Mouse (Mus musculus) kidney, postnatal 0 days (tissue): ENCODE results near the gene Klhl24. TPM values are rescaled to one million over a fixed set of nuclear protein-coding genes. Genes with fewer than 3 reads are reported as not detected.
A peak's percentile ranks its signal among the peaks of the same experiment; 100 is the strongest.
"Not testable (repeated sequence)": the region's sequence is repeated elsewhere in the genome, so short reads cannot be mapped to it uniquely, and the experiment has no call there.

ENCODE experiments used
- ATAC-seq: fragments of 200-750 bp; cut with Nextera tagmentation; replicated peaks from 2 replicates; pipeline ENCODE4 v1.8.0; 2017; ENCODE audit warnings: low read depth, moderate number of reproducible peaks, moderate TSS enrichment, moderate library complexity; ENCODE audit not compliant: low FRiP score
- DNase-seq: peaks from one replicate; pipeline ENCODE4 v3.0.0-alpha.2; 2016; ENCODE audit warnings: low spot score
- H3K27ac ChIP-seq: fragments of 300-500 bp; sonication (generic); 2 replicates; pipeline ENCODE4 v1.5.1; 2014; ENCODE audit warnings: mild to moderate bottlenecking
- H3K27me3 ChIP-seq: fragments of 300-500 bp; sonication (generic); 2 replicates; pipeline ENCODE4 v1.6.1; 2014; ENCODE audit warnings: low read length, mixed read lengths; ENCODE audit not compliant: insufficient read depth
- H3K36me3 ChIP-seq: fragments of 300-500 bp; sonication (generic); 2 replicates; pipeline ENCODE4 v1.6.1; 2014; ENCODE audit warnings: low read length, mixed read lengths; ENCODE audit not compliant: insufficient read depth
- H3K4me1 ChIP-seq: fragments of 300-500 bp; sonication (generic); replicated peaks from 2 replicates; pipeline ENCODE4 v1.6.1; 2014; ENCODE audit warnings: antibody characterized with exemption, low read length, mixed read lengths; ENCODE audit not compliant: insufficient read depth
- H3K4me2 ChIP-seq: fragments of 300-500 bp; sonication (generic); 2 replicates; pipeline ENCODE4 v1.6.1; 2014; ENCODE audit warnings: mild to moderate bottlenecking, low read length, moderate library complexity, mixed read lengths
- H3K4me3 ChIP-seq: fragments of 300-500 bp; sonication (generic); replicated peaks from 2 replicates; pipeline ENCODE4 v1.5.1; 2014; ENCODE audit warnings: low read depth, low read length
- H3K9ac ChIP-seq: fragments of 300-500 bp; sonication (generic); 2 replicates; pipeline ENCODE4 v1.6.1; 2014; ENCODE audit warnings: low read depth, low read length
- H3K9me3 ChIP-seq: fragments of 300-500 bp; sonication (generic); replicated peaks from 2 replicates; pipeline ENCODE4 v1.6.1; 2016; ENCODE audit warnings: low read length, inconsistent platforms, mixed read lengths
- CTCF ChIP-seq: IDR thresholded peaks from 2 replicates; pipeline ENCODE4 v1.5.1; 2016; ENCODE audit warnings: antibody characterized with exemption, low read depth, mild to moderate bottlenecking, moderate library complexity
- WGBS: fragments of 180-500 bp; shearing (Covaris S2); extraction: QIAGEN DNeasy Blood & Tissue Kit; methylation state at CpG from one replicate; pipeline ENCODE4 v1.1.7; 2014; 5-methylcytosine and 5-hydroxymethylcytosine counted together
- polyA plus RNA-seq: library from polyadenylated mRNA; unstranded; fragments of >200 nt; fragmentation: Nextera tagmentation; extraction: Ambion mirVana; gene quantifications from 2 replicates; pipeline ENCODE4 v1.2.1, GENCODE M21; 2015

Gene Klhl24
- polyA plus RNA-seq, 1 experiment from 2014 or later = 38.7 TPM

GRCm38 (mm10) chr16:20098375-20098727 lies 1.0 kb downstream of the Klhl24 start:
- DNase-seq (no peak), ATAC-seq (no peak)
- Histone ChIP-seq H3K4me1 (peaks cover 3% of the 10 kb centered on the region; the same call in 1 of the 2 replicates), H3K27ac (peak overlapping the region; percentile 100), H3K27me3 (no peaks in the 10 kb centered on the region), H3K4me3 (peak overlapping the region; percentile 89), H3K9me3 (no peaks in the 10 kb centered on the region; the same call in 1 of the 2 replicates), H3K9ac (peak overlapping the region; percentile 99), H3K4me2 (peak overlapping the region; percentile 56), H3K36me3 (peaks cover 3% of the 10 kb centered on the region)
- WGBS = 7% methylated on average over 4 of the region's 4 CpGs
- TF ChIP-seq CTCF = no peak

GRCm38 (mm10) chr16:20098866-20099629 lies 1.7 kb downstream of the Klhl24 start:
- peak overlapping the region; percentile 56; the same call in 1 of the 2 replicates for H3K4me2 ChIP-seq
- 78% methylated on average over 6 of the region's 6 CpGs for WGBS
- TF ChIP-seq CTCF = no peak
- H3K9me3 ChIP-seq = no peaks in the 10 kb centered on the region; the same call in none of the 2 replicates
- no peaks in the 10 kb centered on the region for H3K27me3 ChIP-seq
- H3K9ac ChIP-seq = no peak overlapping the region
- ATAC-seq (no peak), DNase-seq (peak; percentile 11)
- peaks cover 3% of the 10 kb centered on the region; the same call in 1 of the 2 replicates for H3K4me1 ChIP-seq
- H3K4me3 ChIP-seq = no peak overlapping the region
- H3K36me3 ChIP-seq = peaks cover 10% of the 10 kb centered on the region
- H3K27ac ChIP-seq = no peak overlapping the region

- TF ChIP-seq CTCF = no peak
- no peak for DNase-seq
- Histone ChIP-seq H3K9me3 (no peaks in the 10 kb centered on the region; the same call in none of the 2 replicates), H3K4me3 (no peak overlapping the region), H3K27ac (no peak overlapping the region), H3K4me1 (no peaks in the 10 kb centered on the region), H3K36me3 (peaks cover 37% of the 10 kb centered on the region), H3K27me3 (no peaks in the 10 kb centered on the region), H3K4me2 (no peak overlapping the region), H3K9ac (no peak overlapping the region)
- WGBS = 94% methylated on average over 8 of the region's 8 CpGs
- no peak for ATAC-seq
These were observed 9.7 kb downstream of the Klhl24 start for GRCm38 (mm10) chr16:20106996-20107395.

GRCm38 (mm10) chr16:20108961-20109360 lies 11.6 kb downstream of the Klhl24 start:
- no peak overlapping the region for H3K4me3 ChIP-seq
- H3K27ac ChIP-seq = no peak overlapping the region
- ATAC-seq (no peak), DNase-seq (no peak)
- H3K4me2 ChIP-seq = no peak overlapping the region
- no peaks in the 10 kb centered on the region for H3K4me1 ChIP-seq
- H3K36me3 ChIP-seq = peaks cover 31% of the 10 kb centered on the region
- WGBS = 95% methylated on average over 6 of the region's 6 CpGs
- H3K9me3 ChIP-seq = no peaks in the 10 kb centered on the region; the same call in 1 of the 2 replicates
- TF ChIP-seq CTCF = peak; percentile 16; the same call in 1 of the 2 replicates
- no peak overlapping the region for H3K9ac ChIP-seq
- H3K27me3 ChIP-seq = no peaks in the 10 kb centered on the region

- Histone ChIP-seq H3K4me1 (no peaks in the 10 kb centered on the region), H3K4me2 (no peak overlapping the region), H3K27ac (no peak overlapping the region), H3K27me3 (no peaks in the 10 kb centered on the region), H3K36me3 (peaks cover 36% of the 10 kb centered on the region), H3K9ac (no peak overlapping the region), H3K9me3 (no peaks in the 10 kb centered on the region), H3K4me3 (no peak overlapping the region)
- no peak for ATAC-seq
- no peak for TF ChIP-seq CTCF
- no peak for DNase-seq
- WGBS = 87% methylated on average over 2 of the region's 2 CpGs
These were observed 15.3 kb downstream of the Klhl24 start for GRCm38 (mm10) chr16:20112649-20113048.

DNA sequence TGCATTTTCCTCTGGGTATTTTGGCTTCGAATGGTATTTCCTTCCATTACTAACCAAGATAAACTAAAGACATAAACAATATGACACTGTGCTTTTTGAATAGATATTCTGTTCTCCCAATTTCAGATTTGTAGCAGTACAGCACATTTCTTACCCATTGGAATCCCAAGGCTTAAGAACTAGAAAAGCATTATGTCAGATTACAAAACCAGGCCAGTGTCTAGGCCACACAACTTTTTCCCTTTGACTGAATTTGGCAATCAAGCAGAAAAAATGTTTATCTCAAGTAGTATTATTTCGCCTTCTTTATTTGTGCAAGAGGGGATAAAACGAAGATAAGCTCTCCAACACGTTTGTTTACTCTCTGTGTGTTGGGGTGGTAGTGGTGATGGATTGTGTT lies 18.7 kb downstream of the Klhl24 start:
- no peak overlapping the region for H3K4me3 ChIP-seq
- no peak for TF ChIP-seq CTCF
- no peak overlapping the region for H3K27ac ChIP-seq
- no peak for ATAC-seq
- 86% methylated on average over 4 of the region's 4 CpGs for WGBS
- no peaks in the 10 kb centered on the region for H3K4me1 ChIP-seq
- H3K27me3 ChIP-seq = no peaks in the 10 kb centered on the region
- no peak overlapping the region for H3K4me2 ChIP-seq
- no peak overlapping the region for H3K9ac ChIP-seq
- no peaks in the 10 kb centered on the region for H3K9me3 ChIP-seq
- peaks cover 44% of the 10 kb centered on the region for H3K36me3 ChIP-seq
- DNase-seq = no peak

GRCm38 (mm10) chr16:20126319-20126883 lies 29.1 kb downstream of the Klhl24 start:
- H3K9ac ChIP-seq, H3K9me3 ChIP-seq, DNase-seq, H3K27me3 ChIP-seq, H3K4me3 ChIP-seq, H3K4me2 ChIP-seq, ATAC-seq, H3K4me1 ChIP-seq, H3K27ac ChIP-seq: not testable (repeated sequence)
- H3K36me3 ChIP-seq = peaks cover 12% of the 10 kb centered on the region
- 68% methylated on average over 10 of the region's 10 CpGs for WGBS
